Mouse (Mus musculus): ENCODE data around the gene Chrne.

The Chrne gene

GRCm38 (mm10) chr11:70652029-70652883, 33.2 kb upstream of the Chrne start:
- no peak for DNase-seq (ENCODE audit: low spot score)

- no peak for DNase-seq (ENCODE audit: low spot score)
Observed at GRCm38 (mm10) chr11:70651391-70651790, 32.4 kb upstream of the Chrne start.

- no peak for DNase-seq (ENCODE audit: low spot score)
Observed at GRCm38 (mm10) chr11:70650322-70651175, 31.5 kb upstream of the Chrne start.

- DNase-seq (ENCODE audit: low spot score) = no peak
Observed at GRCm38 (mm10) chr11:70649185-70649734, 30.2 kb upstream of the Chrne start.

GRCm38 (mm10) chr11:70648512-70648911, 29.5 kb upstream of the Chrne start:
- DNase-seq (ENCODE audit: low spot score) = no peak

- DNase-seq (ENCODE audit: low spot score) = peak; percentile 31
Observed at GRCm38 (mm10) chr11:70647716-70648420, 28.9 kb upstream of the Chrne start.

GRCm38 (mm10) chr11:70646691-70647650, 28.0 kb upstream of the Chrne start, which contains the start of the genes Rnf167 and Slc25a11:
Gene Rnf167, plus strand, starts transcription at chr11:70647235.
Gene Slc25a11, minus strand, starts transcription at chr11:70647479.
- DNase-seq (ENCODE audit: low spot score) = peak; percentile 100

GRCm38 (mm10) chr11:70646259-70646555, 27.2 kb upstream of the Chrne start:
- DNase-seq (ENCODE audit: low spot score) = no peak

- no peak for DNase-seq (ENCODE audit: low spot score)
Observed at GRCm38 (mm10) chr11:70645461-70646258, 26.6 kb upstream of the Chrne start.

- no peak for DNase-seq (ENCODE audit: low spot score)
Observed at GRCm38 (mm10) chr11:70644564-70645103, 25.6 kb upstream of the Chrne start.

GRCm38 (mm10) chr11:70643051-70643450, 24.0 kb upstream of the Chrne start:
- DNase-seq (ENCODE audit: low spot score) = no peak

- DNase-seq (ENCODE audit: low spot score) = no peak
Observed at GRCm38 (mm10) chr11:70641241-70641640, 22.2 kb upstream of the Chrne start.

- DNase-seq (ENCODE audit: low spot score) = no peak
Observed at GRCm38 (mm10) chr11:70639976-70640375, 21.0 kb upstream of the Chrne start.

- no peak for DNase-seq (ENCODE audit: low spot score)
Observed at GRCm38 (mm10) chr11:70638714-70639278, 19.8 kb upstream of the Chrne start, which contains the start of gene Gp1ba. Gene Gp1ba, plus strand, starts transcription at chr11:70639122.

GRCm38 (mm10) chr11:70638293-70638692, 19.3 kb upstream of the Chrne start:
- DNase-seq (ENCODE audit: low spot score) = no peak

GRCm38 (mm10) chr11:70637764-70638163, 18.7 kb upstream of the Chrne start:
- no peak for DNase-seq (ENCODE audit: low spot score)

- no peak for DNase-seq (ENCODE audit: low spot score)
Observed at GRCm38 (mm10) chr11:70635601-70636000, 16.6 kb upstream of the Chrne start.

- DNase-seq (ENCODE audit: low spot score) = no peak
Observed at GRCm38 (mm10) chr11:70630129-70630528, 11.1 kb upstream of the Chrne start.

GRCm38 (mm10) chr11:70629557-70629956, 10.5 kb upstream of the Chrne start:
- no peak for DNase-seq (ENCODE audit: low spot score)

Data from embryo, embryonic 10 days (tissue).